Mouse (Mus musculus) MEL-GATA-1-ER (cell line): Measurements from ENCODE around the gene Klhl8.
A peak's percentile ranks its signal among the peaks of the same experiment; 100 is the strongest.

Experiments
- DNase-seq: peaks from one replicate; pipeline ENCODE4 v3.0.0-alpha.2; 2012; ENCODE audit warnings: low read depth; ENCODE audit errors: extremely low read depth

Klhl8 gene

DNA sequence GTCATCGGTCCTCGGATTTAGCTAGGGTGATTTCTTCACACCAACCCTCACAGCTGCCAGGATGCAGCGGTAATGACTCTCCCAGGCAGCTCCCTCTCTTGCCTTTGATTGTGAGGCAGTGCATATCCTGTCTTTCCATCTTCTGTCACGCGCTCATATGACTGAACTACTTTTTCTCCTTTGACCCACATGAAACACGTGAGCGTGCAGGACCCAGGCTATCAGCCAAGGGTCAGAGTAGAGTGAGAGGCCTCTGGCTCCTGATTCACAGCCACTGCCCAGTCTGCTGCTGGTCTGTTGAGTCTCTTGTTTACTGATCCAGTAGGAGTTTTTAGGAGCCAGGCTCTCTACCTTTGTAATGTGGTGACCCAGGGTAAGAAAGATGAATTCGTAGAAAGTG, 62.5 kb downstream of the Klhl8 start:
- no peak for DNase-seq

DNA sequence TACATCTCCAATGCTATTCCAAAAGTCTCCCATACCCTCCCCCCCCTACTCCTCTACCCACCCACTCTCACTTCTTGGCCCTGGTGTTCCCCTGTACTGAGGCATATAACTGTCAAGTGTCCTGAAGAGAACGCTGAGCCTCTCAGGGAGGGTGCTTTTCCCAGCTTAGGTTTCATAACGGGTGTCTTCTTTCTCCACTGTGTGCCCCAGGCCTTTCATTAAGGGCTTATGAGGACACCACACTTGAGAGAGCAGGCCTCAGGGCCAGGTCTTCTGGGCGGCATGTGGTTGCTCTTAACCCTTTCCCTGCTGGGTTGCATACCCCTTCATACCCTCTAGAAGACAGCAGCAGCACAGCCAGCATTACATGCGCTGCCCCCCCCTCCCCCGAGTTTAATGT, 64.5 kb downstream of the Klhl8 start:
- DNase-seq: no peak

DNA sequence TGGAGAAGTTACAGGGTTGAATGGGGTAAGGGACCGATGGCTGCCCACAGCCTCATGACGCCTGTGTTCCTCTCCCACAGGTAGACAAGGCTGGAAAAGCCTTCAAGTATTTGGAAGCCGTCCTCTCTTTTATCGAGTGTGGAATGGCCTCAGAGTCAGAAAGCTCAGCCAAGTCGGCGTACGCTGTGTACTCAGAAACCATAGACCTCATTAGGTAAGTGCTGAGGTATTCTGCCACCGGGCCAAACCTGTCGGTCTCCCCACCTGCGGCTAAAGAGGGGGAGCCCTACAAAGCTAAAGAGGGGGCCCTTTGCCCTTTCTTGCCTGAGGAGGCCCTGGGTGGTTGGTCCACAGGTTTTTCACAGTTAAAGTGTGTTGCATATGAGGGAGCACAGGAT, 64.9 kb downstream of the Klhl8 start:
- DNase-seq: no peak

DNA sequence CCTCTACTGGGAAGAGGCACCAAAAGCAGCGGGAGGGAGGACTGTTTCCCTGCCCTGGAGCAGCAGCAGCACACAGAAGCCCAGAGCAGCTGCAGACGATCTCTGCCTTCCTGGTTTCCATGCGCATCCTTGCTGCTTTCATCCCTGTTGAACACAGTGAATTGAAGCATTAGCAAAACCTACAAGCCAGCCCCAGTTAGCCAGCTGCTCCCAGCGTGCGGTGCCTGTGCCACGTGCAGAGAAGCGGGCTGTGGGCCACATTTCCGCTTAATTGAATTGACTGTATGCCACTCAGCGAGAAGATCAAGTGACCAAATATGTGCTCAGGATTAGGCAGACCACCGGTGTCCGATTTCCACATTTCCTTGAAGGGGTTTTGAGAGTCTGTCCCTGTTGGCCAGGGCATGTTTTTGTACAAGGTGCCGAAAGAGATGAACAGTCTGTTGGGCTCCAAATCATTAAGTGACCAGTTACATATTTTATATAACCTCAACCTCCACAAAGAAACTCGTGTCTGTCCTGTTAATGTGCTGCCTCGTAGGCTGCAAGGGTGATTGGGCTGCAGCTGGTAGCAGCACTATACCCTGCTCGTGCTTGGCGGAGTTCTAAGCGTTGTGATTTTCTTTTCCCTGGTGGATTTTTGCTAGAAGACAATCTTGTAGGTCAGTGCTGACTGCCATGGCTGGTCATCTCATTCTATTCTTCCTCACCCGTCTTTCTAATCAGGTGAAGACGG, 65.5 kb downstream of the Klhl8 start:
- DNase-seq: no peak

DNA sequence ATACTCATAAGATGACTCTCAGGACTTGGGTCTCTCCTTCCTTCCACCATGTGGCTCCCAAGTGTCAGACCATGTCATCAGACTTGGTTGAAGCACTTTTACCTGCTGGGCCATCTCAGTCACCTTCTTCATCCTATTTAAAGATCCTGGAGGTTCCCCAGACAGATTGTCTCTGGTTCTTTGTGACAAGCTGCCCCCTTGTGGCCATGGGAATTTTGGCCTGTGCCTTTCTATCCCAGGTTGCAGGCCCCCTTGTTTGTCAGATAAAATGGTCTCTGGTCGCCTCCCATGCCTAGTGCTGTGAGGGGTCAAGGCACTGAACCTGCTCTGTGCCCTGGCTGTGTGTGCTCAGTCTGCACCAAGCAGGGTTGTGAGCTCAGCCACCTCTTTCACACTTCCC, 67.1 kb downstream of the Klhl8 start:
- peak; percentile 7 for DNase-seq

DNA sequence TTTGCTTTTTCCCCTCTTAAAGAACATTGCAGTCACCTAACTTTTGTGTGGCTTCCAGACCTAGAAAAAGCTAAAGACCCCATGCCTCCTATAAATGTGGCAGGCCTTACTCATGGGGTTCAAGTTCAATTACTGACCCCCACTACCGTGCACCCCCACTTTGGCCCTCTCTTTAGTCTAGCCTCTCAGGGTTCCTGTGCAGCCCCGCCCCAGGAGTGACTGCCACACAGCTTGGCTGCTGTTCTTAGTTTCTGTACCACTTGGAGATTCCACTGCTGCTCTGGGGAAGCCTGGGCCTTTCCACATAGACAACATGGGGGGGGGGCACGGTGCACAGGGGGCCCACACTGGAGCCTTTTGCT, 71.8 kb downstream of the Klhl8 start:
- DNase-seq: no peak

DNA sequence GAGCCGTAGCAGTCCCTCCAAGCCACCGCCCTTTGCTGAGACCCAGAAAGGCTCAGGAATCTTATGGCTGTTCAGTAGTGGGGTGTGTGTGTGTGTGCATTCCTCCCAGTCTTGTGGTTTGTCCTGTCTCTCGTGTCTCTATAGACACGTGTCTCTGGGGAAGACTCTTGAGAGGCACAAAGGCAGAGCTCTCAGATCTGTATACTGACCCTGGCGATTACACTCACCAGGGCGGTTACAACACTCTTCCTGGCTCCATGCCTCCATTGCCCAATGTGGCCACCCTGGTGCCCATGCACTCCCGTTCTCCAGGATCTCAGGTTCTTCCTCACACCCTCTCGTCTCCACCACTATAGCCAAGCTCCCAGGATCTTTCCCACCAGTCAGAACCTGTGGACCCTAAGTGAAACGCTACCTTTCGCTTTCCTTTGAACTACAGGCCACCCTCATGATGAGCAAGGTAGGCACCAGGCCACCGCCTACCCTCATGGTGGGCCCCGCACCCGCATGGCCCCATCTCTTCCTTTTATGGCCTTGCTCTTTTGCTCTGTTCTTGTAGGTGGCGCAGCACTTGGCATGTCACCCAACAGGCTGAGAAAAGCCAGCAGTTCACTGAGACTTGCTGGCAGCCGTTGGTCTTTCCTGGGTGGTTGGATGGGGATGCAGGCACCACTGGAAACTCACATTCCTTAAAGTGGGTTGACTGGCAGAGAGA, 72.4 kb downstream of the Klhl8 start:
- DNase-seq: no peak

DNA sequence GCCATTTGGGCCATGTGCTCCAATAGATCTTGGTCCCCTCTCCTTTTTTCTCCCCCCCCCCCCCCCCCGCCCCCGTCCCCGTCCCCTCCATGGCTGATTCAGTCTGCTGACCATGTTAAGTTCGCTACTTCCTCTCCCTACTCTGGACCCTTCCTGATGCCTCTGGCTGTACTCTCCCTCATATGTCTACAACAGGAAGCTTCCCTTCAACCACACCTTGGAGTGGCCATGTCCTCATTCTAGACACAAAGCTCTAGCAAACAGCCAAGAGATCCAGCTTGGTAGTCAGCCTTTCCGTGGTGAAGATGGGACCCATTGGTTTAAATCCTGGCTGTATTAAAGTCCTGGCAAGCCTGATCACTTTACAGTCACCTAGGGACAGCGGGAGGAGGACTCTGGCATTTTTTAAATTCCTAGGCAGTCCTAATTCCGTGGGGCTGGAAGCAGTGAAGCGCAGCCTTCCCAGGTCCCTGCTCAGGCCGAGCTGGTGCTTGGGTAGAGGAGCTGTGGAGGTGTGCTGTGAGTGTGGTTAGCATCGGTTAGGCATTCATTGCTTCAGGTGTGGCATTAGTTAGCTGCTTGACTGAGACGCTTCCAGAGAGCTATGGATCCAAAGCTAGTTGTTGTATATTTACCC, 74.8 kb downstream of the Klhl8 start:
- DNase-seq: no peak

DNA sequence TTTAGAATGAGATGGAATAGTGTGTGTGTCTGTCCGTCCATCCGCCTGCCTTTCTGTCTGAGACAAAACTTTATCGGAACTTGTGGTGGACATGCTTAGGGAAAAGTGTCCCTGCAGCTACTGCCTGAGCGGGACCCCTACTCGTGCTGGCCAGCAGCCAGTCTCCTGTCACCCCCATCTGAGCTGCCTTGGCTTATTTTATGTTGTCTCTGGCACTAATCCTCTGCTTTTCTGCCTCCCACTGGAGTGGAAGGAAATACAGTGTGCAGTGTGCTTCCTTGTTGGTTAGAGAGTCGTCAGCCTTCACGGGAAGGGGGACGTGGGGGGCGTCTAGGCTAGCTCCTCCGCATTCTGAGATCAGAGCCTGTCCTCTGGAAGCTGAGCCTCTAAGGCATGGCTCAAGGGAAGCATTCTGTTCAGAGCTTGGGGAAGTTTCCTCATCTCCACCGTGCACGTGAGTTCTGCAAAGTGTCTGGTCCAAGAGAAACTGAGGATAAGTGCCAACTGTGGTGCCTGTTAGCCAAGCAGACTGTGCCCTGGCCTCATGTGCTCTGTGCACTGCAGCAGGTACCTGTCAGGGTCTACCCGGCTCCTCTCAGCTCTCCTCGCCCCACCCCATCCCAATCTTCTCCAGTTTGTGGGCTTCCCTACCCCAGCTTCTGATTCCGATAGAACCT, 75.5 kb downstream of the Klhl8 start:
- DNase-seq: no peak

DNA sequence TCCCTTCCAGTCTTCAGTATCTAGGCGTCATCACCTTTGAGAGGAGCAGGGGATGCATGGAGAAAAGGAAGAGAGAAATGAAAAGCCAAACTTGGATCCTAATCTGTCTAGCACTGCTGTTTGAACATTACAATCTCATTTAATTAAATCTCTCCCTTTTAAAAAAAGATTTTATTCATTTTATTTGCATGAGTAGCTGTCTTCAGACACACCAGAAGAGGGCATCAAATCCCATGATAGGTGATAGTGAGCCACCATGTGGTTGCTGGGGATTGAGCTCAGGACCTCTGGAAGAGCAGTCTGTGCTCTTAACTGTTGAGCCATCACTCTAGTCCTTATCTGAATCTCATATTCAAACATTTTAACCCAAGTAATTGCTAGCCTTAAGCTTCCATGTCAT, 80.2 kb downstream of the Klhl8 start:
- no peak for DNase-seq

DNA sequence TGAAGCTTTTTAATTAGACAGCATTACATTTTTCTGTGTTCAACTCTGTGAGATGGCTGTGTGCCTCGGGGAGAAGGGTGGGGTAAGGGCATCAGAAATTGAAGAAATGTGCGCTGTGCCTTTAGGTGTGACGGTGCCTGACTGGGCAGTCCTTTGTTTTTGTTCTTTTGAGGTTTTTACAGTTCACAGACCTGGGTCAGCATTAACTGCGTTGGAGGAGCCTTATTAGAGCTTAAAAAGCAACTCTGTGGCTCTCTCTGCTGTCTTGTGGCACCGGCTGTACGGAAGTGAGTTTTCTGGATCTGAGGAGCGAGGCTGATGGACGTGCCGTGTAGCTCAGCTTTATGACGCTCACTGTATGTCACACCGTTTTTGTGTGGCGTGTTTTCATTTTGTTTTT, 81.9 kb downstream of the Klhl8 start:
- no peak for DNase-seq

DNA sequence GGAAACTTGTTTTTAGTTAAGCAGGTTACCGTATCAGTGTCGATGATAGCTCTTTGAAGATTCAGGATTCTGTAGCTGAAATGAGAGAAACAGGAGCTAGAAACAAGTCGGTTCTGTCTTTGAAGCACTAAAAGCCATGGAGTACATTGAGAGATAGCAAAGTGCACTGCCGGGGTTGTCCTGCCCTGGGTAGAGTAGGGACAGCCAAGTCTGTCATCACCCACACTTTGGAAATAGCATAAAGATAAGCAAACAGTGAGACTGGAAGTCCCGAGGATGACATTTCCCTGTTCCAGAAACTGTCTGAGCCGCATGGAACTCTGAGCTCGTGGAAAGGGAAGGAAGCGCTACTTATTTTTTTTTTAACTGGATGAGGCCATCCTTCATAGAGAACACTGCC, 82.3 kb downstream of the Klhl8 start:
- DNase-seq: no peak

DNA sequence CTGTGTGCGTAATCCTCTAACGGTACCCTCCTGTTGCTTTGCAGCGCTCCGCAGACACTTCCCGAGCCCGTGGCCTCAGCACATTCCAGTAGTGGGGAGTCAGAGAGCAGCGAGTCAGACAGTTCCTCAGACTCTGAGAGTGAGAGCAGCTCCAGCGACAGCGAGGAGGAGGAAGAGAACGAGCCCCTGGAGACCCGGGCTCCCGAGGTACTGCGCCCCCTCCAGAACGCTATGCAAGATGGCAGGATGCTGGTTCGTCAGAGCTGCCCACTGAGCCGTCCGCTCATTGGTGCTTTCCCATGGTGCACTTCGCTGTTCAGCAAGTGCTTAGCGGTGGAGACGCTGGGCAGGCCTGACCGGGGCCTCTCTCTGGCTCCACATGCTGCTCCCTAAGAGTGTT, 82.8 kb downstream of the Klhl8 start:
- DNase-seq: no peak

DNA sequence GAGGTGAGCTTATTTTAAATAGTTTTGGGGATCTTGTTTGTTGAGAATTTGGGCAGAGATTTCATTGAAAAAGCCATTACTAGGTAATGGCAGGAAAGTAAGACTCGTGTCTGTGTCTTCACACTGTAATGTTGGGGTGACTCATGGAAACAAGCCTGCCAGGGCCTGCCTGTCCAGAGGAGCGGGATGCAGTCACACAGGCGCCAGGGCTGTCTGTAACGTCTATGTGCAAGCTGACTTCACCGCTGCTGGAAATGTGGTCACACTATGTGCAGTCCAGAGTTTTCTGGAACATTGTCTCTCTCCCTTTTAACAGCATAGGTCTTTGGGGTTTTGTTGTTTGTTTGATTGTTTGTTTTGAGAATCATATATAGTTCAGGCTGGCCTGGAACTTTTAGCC, 88.1 kb downstream of the Klhl8 start:
- no peak for DNase-seq

DNA sequence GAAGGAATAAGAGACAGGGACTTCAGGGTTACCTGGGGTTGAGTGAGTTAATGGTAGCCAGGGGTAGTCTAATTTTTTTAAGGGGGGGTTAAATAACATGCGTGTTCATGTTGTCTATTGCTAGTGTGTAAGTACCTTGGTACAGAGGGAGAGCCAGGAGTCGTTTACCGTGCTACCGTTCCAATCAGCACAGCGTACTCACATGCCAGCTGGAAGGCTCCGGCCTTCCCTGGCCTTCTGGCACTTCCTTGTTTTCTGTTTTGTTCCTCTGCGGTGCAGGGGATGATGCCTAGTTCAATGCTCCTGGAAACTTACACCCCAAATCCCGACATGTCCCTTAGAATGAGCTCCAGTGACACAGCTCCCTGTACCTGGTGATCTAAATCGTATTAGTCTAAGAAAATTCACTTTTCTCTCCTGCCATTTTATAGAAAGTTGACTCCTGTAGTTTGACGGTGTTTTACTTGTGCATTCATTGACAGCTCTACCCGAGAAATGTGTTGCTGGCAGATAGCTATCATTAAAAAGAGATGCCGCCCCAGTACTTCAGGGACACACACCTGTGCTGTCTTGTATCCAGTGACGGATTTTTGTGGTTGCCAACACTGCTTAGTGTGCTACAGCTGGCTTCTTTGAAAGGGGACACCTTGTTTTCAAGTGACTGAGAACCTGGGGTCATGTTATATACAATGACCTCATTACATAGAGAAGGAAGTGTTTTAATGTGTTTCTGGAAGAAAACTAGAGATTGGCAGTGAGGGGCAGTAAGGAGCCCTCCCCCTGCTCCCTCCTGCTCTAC, 89.4 kb downstream of the Klhl8 start:
- DNase-seq: no peak

DNA sequence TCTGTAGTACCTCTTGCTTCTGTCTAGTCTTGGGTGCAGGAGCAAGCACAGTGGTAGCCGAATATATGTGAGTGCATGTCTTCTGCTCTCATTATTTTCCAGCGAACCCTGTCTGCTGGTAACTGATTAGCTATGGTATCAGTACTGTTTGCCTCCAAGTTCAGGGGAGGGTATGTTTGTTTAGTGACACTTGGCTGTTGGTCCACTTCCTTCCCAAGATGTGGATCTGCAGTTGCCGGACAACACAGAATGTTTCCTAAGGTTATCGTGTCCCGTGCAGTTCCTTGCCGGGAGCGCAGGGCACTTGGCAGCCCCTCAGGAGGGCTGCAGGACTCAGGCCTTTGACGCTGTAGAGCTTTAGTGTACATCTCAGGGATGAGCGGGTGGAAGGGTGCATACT, 90.0 kb downstream of the Klhl8 start:
- DNase-seq: no peak

DNA sequence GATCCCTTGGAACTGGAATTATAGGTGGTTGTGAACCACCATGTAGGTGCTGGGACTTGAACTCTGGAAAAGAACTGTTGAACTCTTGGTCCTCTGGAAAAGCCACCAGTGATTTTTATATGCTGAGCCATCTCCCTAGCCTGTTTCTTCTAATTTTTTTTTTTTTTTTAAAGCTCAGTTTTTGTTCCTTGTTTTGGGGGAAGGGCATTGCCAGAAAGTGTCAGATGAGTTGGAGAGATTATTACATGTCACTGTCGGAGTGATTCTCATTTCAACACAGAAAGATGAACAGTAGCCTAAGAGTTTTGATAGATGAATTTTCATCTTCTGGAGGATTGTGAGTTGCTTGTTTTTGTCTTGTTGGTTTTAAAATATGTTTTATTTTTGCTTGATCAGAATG, 91.4 kb downstream of the Klhl8 start:
- no peak for DNase-seq

DNA sequence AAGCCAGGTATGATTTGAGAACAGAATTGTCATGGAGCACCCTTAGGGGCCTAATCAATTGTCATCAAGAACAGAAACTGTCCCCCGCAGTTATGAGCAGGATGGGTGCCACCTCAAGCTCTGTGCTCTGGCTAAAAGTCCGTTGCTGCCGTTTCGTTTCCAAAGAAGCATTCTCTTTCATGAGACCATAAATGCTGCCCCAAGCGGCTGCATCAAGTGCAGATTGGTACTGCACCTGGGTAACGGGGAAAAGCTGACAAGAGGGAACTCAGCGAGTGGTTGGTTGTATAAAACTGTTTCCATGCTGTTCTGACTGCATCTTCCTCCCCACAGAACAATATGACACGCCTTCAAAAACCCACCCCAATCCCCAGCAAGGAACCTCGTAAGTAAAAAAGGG, 92.5 kb downstream of the Klhl8 start:
- DNase-seq: no peak

DNA sequence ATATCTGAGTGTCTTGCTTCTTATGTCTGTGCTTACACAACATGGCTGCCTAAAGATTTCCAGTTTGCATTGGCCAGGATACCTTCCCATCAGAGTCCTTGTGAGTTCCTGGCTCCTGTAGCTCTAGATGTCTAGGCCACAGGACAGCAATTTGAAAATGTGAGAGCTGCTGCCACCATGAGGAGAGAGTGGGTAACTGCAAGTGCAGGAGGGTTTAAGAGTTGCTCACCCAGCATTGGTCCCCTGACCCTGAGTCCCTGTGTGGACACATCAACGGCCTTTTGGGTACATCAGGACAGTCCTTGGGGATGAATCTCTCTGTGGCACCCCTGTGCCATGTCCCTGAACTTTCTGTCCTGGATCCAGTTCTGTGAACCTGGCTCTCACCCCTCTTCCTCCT, 93.3 kb downstream of the Klhl8 start:
- peak; percentile 41 for DNase-seq

DNA sequence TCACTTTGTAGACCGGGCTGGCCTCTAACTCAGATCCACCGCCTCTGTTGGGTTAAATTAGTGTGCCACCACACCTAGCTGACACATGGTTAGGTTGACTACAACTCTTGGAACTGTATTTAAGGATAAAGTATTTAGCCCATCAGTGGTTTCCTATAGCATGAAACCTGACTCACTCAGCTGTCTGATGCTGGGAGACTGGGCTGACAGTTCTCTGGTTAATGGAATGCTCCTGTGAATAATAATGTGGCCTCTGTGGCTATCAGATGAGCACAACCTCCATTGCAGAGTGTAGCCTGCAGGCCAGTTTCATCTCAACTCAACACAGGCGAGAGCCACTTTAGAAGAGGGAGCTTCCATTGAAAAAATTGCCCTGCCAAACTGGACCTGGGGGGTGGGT, 94.3 kb downstream of the Klhl8 start:
- no peak for DNase-seq

DNA sequence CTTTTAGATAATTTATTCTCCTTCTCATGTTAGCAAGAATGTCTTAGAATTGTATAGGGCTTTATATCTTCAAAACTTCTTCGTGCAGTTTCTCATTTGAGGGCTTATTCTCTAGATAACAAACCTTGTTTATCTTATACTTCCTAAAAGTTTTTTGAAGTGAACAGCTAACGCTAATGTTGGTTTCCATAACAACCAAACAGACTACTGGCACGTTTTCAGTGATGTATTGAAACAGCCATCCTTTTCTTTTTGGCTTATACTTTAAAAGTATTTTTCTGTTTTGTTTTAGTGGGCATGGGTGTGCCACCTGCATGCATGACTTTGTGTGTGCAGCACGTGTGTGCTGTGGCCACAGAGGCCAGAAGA, 95.8 kb downstream of the Klhl8 start:
- DNase-seq: peak; percentile 17
